Mouse (Mus musculus): ENCODE results near the gene Slc17a3. TPM values are rescaled to one million over a fixed set of nuclear protein-coding genes. Genes with fewer than 3 reads are reported as not detected.

The Slc17a3 gene
- polyA plus RNA-seq, 1 experiment from 2014 or later: not detected

- Histone ChIP-seq H3K4me2 (ENCODE audit: low read length) (no peak overlapping the region), H3K27ac (ENCODE audit: low read length) (no peak overlapping the region), H3K36me3 (ENCODE audit: control insufficient read depth, insufficient read depth) (no peaks in the 10 kb centered on the region), H3K4me3 (replicated peaks; ENCODE audit: low read length) (no peak overlapping the region), H3K9me3 (ENCODE audit: control insufficient read depth, low read length) (no peaks in the 10 kb centered on the region), H3K27me3 (replicated peaks; ENCODE audit: control insufficient read depth, insufficient read depth, low read length) (no peaks in the 10 kb centered on the region), H3K4me1 (replicated peaks; ENCODE audit: control insufficient read depth, insufficient read depth, low read length) (0 out of 2 replicates have a peak, but pooled peaks cover 2% of the 10 kb centered on the region), H3K9ac (replicated peaks; ENCODE audit: low read depth, low read length) (no peak overlapping the region)
- WGBS: 12% methylated on average over 9 of the region's 9 CpGs
- no peak for ATAC-seq
These were observed 53.5 kb downstream of the Slc17a3 start for GRCm38 (mm10) chr13:23892592-23893268.

GRCm38 (mm10) chr13:23893269-23893593 lies 54.0 kb downstream of the Slc17a3 start:
- no peak overlapping the region for H3K4me2 ChIP-seq (ENCODE audit: low read length)
- no peak overlapping the region for H3K27ac ChIP-seq (ENCODE audit: low read length)
- H3K4me3 ChIP-seq (replicated peaks; ENCODE audit: low read length): no peak overlapping the region
- 17% methylated on average over 4 of the region's 4 CpGs for WGBS
- H3K9me3 ChIP-seq (ENCODE audit: control insufficient read depth, low read length): no peaks in the 10 kb centered on the region
- 0 out of 2 replicates have a peak, but pooled peaks cover 2% of the 10 kb centered on the region for H3K4me1 ChIP-seq (replicated peaks; ENCODE audit: control insufficient read depth, insufficient read depth, low read length)
- no peak overlapping the region for H3K9ac ChIP-seq (replicated peaks; ENCODE audit: low read depth, low read length)
- ATAC-seq: peak; percentile 64; the same call in 1 of the 2 replicates
- H3K27me3 ChIP-seq (replicated peaks; ENCODE audit: control insufficient read depth, insufficient read depth, low read length): no peaks in the 10 kb centered on the region
- no peaks in the 10 kb centered on the region for H3K36me3 ChIP-seq (ENCODE audit: control insufficient read depth, insufficient read depth)

- Histone ChIP-seq H3K27ac (ENCODE audit: low read length) (no peak overlapping the region), H3K36me3 (ENCODE audit: control insufficient read depth, insufficient read depth) (no peaks in the 10 kb centered on the region), H3K4me3 (replicated peaks; ENCODE audit: low read length) (no peak overlapping the region), H3K9me3 (ENCODE audit: control insufficient read depth, low read length) (no peaks in the 10 kb centered on the region), H3K9ac (replicated peaks; ENCODE audit: low read depth, low read length) (no peak overlapping the region), H3K27me3 (replicated peaks; ENCODE audit: control insufficient read depth, insufficient read depth, low read length) (no peaks in the 10 kb centered on the region), H3K4me1 (replicated peaks; ENCODE audit: control insufficient read depth, insufficient read depth, low read length) (no peaks in the 10 kb centered on the region), H3K4me2 (ENCODE audit: low read length) (no peak overlapping the region)
- 41% methylated on average over 6 of the region's 6 CpGs for WGBS
- no peak for ATAC-seq
These were observed 59.0 kb downstream of the Slc17a3 start for GRCm38 (mm10) chr13:23898242-23898641.

- Histone ChIP-seq H3K27me3 (replicated peaks; ENCODE audit: control insufficient read depth, insufficient read depth, low read length) (no peaks in the 10 kb centered on the region), H3K9me3 (ENCODE audit: control insufficient read depth, low read length) (no peaks in the 10 kb centered on the region), H3K27ac (ENCODE audit: low read length) (no peak overlapping the region), H3K4me2 (ENCODE audit: low read length) (no peak overlapping the region), H3K36me3 (ENCODE audit: control insufficient read depth, insufficient read depth) (no peaks in the 10 kb centered on the region), H3K4me3 (replicated peaks; ENCODE audit: low read length) (no peak overlapping the region), H3K9ac (replicated peaks; ENCODE audit: low read depth, low read length) (no peak overlapping the region), H3K4me1 (replicated peaks; ENCODE audit: control insufficient read depth, insufficient read depth, low read length) (no peaks in the 10 kb centered on the region)
- WGBS: 94% methylated on average over 5 of the region's 5 CpGs
- no peak for ATAC-seq
These were observed 67.7 kb downstream of the Slc17a3 start for GRCm38 (mm10) chr13:23906906-23907305.

GRCm38 (mm10) chr13:23910121-23910520 lies 70.9 kb downstream of the Slc17a3 start:
- ATAC-seq: no peak
- Histone ChIP-seq H3K4me3 (replicated peaks; ENCODE audit: low read length) (no peak overlapping the region), H3K27me3 (replicated peaks; ENCODE audit: control insufficient read depth, insufficient read depth, low read length) (no peaks in the 10 kb centered on the region), H3K9me3 (ENCODE audit: control insufficient read depth, low read length) (no peaks in the 10 kb centered on the region), H3K4me2 (ENCODE audit: low read length) (no peak overlapping the region), H3K27ac (ENCODE audit: low read length) (no peak overlapping the region), H3K4me1 (replicated peaks; ENCODE audit: control insufficient read depth, insufficient read depth, low read length) (no peaks in the 10 kb centered on the region), H3K36me3 (ENCODE audit: control insufficient read depth, insufficient read depth) (no peaks in the 10 kb centered on the region), H3K9ac (replicated peaks; ENCODE audit: low read depth, low read length) (no peak overlapping the region)
- 86% methylated on average over 5 of the region's 5 CpGs for WGBS

Other genes with a start within 250 kb of the Slc17a3 start
- gene Hist1h2be, start 218.3 kb upstream of the Slc17a3 start, polyA plus RNA-seq (2015; fragmentation: Nextera tagmentation; extraction: Ambion mirVana): 2.0 and 2.6 TPM in 2 replicates
- 7.0 and 9.9 TPM in 2 replicates for gene Hist1h1e, start 216.9 kb upstream of the Slc17a3 start, polyA plus RNA-seq (2015; fragmentation: Nextera tagmentation; extraction: Ambion mirVana)
- gene Hist1h2ac, start 155.5 kb upstream of the Slc17a3 start, polyA plus RNA-seq (2015; fragmentation: Nextera tagmentation; extraction: Ambion mirVana): 0.80 and 0.83 TPM in 2 replicates
- gene Hist1h2bc, start 155.2 kb upstream of the Slc17a3 start, polyA plus RNA-seq (2015; fragmentation: Nextera tagmentation; extraction: Ambion mirVana): 27.2 and 35.5 TPM in 2 replicates
- not detected in 2 replicates for gene Hist1h1t, start 143.6 kb upstream of the Slc17a3 start, polyA plus RNA-seq (2015; fragmentation: Nextera tagmentation; extraction: Ambion mirVana)
- 2.1 and 2.2 TPM in 2 replicates for gene Hist1h4c, start 141.0 kb upstream of the Slc17a3 start, polyA plus RNA-seq (2015; fragmentation: Nextera tagmentation; extraction: Ambion mirVana)
- gene Hfe, start 128.6 kb upstream of the Slc17a3 start, polyA plus RNA-seq (2015; fragmentation: Nextera tagmentation; extraction: Ambion mirVana): 2.1 and 3.3 TPM in 2 replicates
- 16.7 and 22.7 TPM in 2 replicates for gene Hist1h1c, start 100.6 kb upstream of the Slc17a3 start, polyA plus RNA-seq (2015; fragmentation: Nextera tagmentation; extraction: Ambion mirVana)
- gene Hist1h3c, start 93.8 kb upstream of the Slc17a3 start, polyA plus RNA-seq (2015; fragmentation: Nextera tagmentation; extraction: Ambion mirVana): 1.6 and 2.0 TPM in 2 replicates
- 0.86 and 0.95 TPM in 2 replicates for gene Hist1h2bb, start 92.7 kb upstream of the Slc17a3 start, polyA plus RNA-seq (2015; fragmentation: Nextera tagmentation; extraction: Ambion mirVana)
- 14.5 and 16.2 TPM in 2 replicates for gene Hist1h2ab, start 88.3 kb upstream of the Slc17a3 start, polyA plus RNA-seq (2015; fragmentation: Nextera tagmentation; extraction: Ambion mirVana)
- 4.9 and 6.7 TPM in 2 replicates for gene Hist1h3b, start 87.2 kb upstream of the Slc17a3 start, polyA plus RNA-seq (2015; fragmentation: Nextera tagmentation; extraction: Ambion mirVana)
- 1.5 TPM in 1 of 2 replicates, not detected in the other for gene Hist1h4b, start 82.4 kb upstream of the Slc17a3 start, polyA plus RNA-seq (2015; fragmentation: Nextera tagmentation; extraction: Ambion mirVana)
- not detected in 2 replicates for gene Hist1h4a, start 78.2 kb upstream of the Slc17a3 start, polyA plus RNA-seq (2015; fragmentation: Nextera tagmentation; extraction: Ambion mirVana)
- 1.5 and 1.9 TPM in 2 replicates for gene Hist1h3a, start 77.0 kb upstream of the Slc17a3 start, polyA plus RNA-seq (2015; fragmentation: Nextera tagmentation; extraction: Ambion mirVana)
- gene Hist1h1a, start 75.8 kb upstream of the Slc17a3 start, polyA plus RNA-seq (2015; fragmentation: Nextera tagmentation; extraction: Ambion mirVana): 0.70 and 1.0 TPM in 2 replicates
- gene Trim38, start 69.5 kb upstream of the Slc17a3 start, polyA plus RNA-seq (2015; fragmentation: Nextera tagmentation; extraction: Ambion mirVana): not detected in 2 replicates
- not detected in 2 replicates for gene Slc17a2, start 32.4 kb upstream of the Slc17a3 start, polyA plus RNA-seq (2015; fragmentation: Nextera tagmentation; extraction: Ambion mirVana)
- gene Slc17a1, start 28.3 kb downstream of the Slc17a3 start, polyA plus RNA-seq (2015; fragmentation: Nextera tagmentation; extraction: Ambion mirVana): not detected in 2 replicates
- gene Slc17a4, start 75.6 kb downstream of the Slc17a3 start, polyA plus RNA-seq (2015; fragmentation: Nextera tagmentation; extraction: Ambion mirVana): not detected in 2 replicates
- not detected in 2 replicates for gene Hist1h2ba, start 94.7 kb downstream of the Slc17a3 start, polyA plus RNA-seq (2015; fragmentation: Nextera tagmentation; extraction: Ambion mirVana)
- gene Hist1h2aa, start 95.0 kb downstream of the Slc17a3 start, polyA plus RNA-seq (2015; fragmentation: Nextera tagmentation; extraction: Ambion mirVana): not detected in 2 replicates
- gene Scgn, start 151.8 kb downstream of the Slc17a3 start, polyA plus RNA-seq (2015; fragmentation: Nextera tagmentation; extraction: Ambion mirVana): 1.9 and 3.7 TPM in 2 replicates